Mouse (Mus musculus) stomach, postnatal 0 days (tissue): ENCODE data around the gene Cutal. TPM values are rescaled to one million over a fixed set of nuclear protein-coding genes. Genes with fewer than 3 reads are reported as not detected.

Experiments used
- ATAC-seq: fragments of 200-750 bp; cut with Nextera tagmentation; 2 replicates; pipeline ENCODE4 v1.8.0; 2017; ENCODE audit not compliant: low FRiP score, low TSS enrichment
- DNase-seq: peaks from one replicate; pipeline ENCODE4 v3.0.0-alpha.2; 2016; ENCODE audit warnings: low spot score
- H3K27ac ChIP-seq: fragments of 300-500 bp; sonication (generic); replicated peaks from 2 replicates; pipeline ENCODE4 v1.5.1; 2014; ENCODE audit warnings: mild to moderate bottlenecking, control low read depth
- H3K27me3 ChIP-seq: fragments of 300-500 bp; sonication (generic); 2 replicates; pipeline ENCODE4 v1.6.1; 2014; ENCODE audit warnings: low read length; ENCODE audit not compliant: control insufficient read depth, insufficient read depth
- H3K36me3 ChIP-seq: fragments of 300-500 bp; sonication (generic); 2 replicates; pipeline ENCODE4 v1.6.1; 2014; ENCODE audit warnings: low read length, mixed read lengths; ENCODE audit not compliant: control insufficient read depth, insufficient read depth
- H3K4me1 ChIP-seq: fragments of 300-500 bp; sonication (generic); replicated peaks from 2 replicates; pipeline ENCODE4 v1.6.1; 2014; ENCODE audit warnings: antibody characterized with exemption; ENCODE audit not compliant: control insufficient read depth, insufficient read depth
- H3K4me2 ChIP-seq: fragments of 300-500 bp; sonication (generic); replicated peaks from 2 replicates; pipeline ENCODE4 v1.6.1; 2014; ENCODE audit warnings: low read depth, mild to moderate bottlenecking, control low read depth, moderate library complexity
- H3K4me3 ChIP-seq: fragments of 300-500 bp; sonication (generic); 2 replicates; pipeline ENCODE4 v1.5.1; 2014; ENCODE audit warnings: low read depth, low read length, control low read depth
- H3K9ac ChIP-seq: fragments of 300-500 bp; sonication (generic); 2 replicates; pipeline ENCODE4 v1.6.1; 2014; ENCODE audit warnings: mild to moderate bottlenecking, low read length, control low read depth, mixed read lengths
- H3K9me3 ChIP-seq: fragments of 300-500 bp; sonication (generic); 2 replicates; pipeline ENCODE4 v1.6.1; 2016; ENCODE audit warnings: low read length; ENCODE audit not compliant: control insufficient read depth
- CTCF ChIP-seq: IDR thresholded peaks from 2 replicates; pipeline ENCODE4 v1.5.1; 2016; ENCODE audit warnings: antibody characterized with exemption, low read depth, mild to moderate bottlenecking, moderate library complexity
- EP300 ChIP-seq: optimal IDR thresholded peaks from 2 replicates; pipeline ENCODE3; 2016; ENCODE audit warnings: antibody characterized with exemption
- WGBS: fragments of 180-500 bp; shearing (Covaris S2); extraction: QIAGEN DNeasy Blood & Tissue Kit; methylation state at CpG from one replicate; pipeline ENCODE4 v1.1.7; 2014; 5-methylcytosine and 5-hydroxymethylcytosine counted together
- polyA plus RNA-seq: library from polyadenylated mRNA; unstranded; fragments of >200 nt; fragmentation: Nextera tagmentation; extraction: Ambion mirVana; gene quantifications from 2 replicates; pipeline ENCODE4 v1.2.1, GENCODE M21; 2015

Cutal gene
- polyA plus RNA-seq, 1 experiment from 2014 or later = 0.55 TPM

DNA sequence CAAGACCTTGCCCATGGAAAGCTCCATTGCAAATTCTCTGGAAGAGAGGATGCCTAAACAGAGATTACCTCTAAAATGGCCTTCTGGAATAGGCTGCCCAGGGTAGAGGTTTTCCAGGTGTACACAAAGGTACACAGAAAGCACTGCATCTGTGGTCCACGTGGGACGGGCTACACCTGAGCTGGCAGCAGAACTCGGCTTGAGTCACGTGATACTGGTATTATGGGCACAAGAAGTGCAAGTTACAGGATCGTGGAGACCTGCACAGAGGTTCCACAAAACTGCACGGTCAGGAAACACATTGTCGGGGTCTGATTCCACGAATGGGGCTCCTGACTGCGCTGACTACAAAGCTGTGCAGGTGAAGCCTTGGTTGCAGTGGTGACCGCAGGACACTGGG, 5.9 kb downstream of the Cutal start:
- Histone ChIP-seq H3K4me1 (no peaks in the 10 kb centered on the region), H3K9me3 (no peaks in the 10 kb centered on the region), H3K9ac (no peak overlapping the region), H3K27me3 (no peaks in the 10 kb centered on the region), H3K4me3 (no peak overlapping the region), H3K27ac (no peak overlapping the region), H3K4me2 (no peak overlapping the region), H3K36me3 (no peaks in the 10 kb centered on the region)
- no peak for TF ChIP-seq EP300
- TF ChIP-seq CTCF = no peak
- 91% methylated on average over 10 of the region's 10 CpGs for WGBS
- ATAC-seq (no peak), DNase-seq (no peak)

DNA sequence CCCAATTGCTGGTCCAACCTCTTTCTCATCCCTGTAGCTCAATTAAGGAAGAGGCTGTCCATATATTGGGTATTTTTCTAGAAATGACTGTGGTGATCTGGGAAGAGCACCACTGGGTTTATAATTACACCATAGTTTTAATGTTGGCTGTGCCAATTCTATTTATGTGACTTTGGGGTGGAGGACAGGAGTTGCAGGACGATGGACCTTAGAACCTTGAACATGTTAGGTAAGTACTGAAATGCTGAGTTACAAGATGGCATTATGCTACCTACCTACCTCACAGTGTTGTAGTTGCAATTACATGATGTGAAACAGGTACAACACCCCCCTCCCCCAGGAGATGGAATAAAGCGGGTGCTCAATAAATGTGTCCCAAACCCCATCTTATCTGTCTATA, 8.6 kb downstream of the Cutal start:
- WGBS = 80% methylated on average over 2 of the region's 2 CpGs
- H3K9ac ChIP-seq = no peak overlapping the region
- no peaks in the 10 kb centered on the region for H3K27me3 ChIP-seq
- no peaks in the 10 kb centered on the region for H3K36me3 ChIP-seq
- H3K27ac ChIP-seq = no peak overlapping the region
- no peak for ATAC-seq
- H3K9me3 ChIP-seq = no peaks in the 10 kb centered on the region
- H3K4me2 ChIP-seq = no peak overlapping the region
- TF ChIP-seq EP300 = no peak
- no peak for TF ChIP-seq CTCF
- no peaks in the 10 kb centered on the region for H3K4me1 ChIP-seq
- DNase-seq = no peak
- no peak overlapping the region for H3K4me3 ChIP-seq

DNA sequence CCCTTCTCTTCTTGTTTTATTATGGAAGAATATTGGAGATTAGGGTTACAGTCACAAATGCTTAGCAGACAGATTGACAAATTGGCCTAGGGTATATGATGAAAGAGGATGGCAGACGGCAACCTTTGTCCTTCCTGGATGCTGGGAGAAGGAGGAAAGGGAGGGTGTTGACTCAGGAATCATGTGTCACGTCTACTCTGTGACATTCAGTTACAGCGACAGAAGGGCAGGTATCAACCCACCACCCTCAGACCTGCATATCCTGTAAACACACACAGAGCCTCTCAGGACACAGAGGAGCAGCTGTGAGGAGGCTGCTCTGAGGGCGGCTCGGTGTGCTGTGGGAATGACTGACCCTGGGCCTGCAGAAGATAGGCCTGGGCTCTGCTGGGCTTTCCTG, 9.0 kb downstream of the Cutal start:
- H3K9me3 ChIP-seq = no peaks in the 10 kb centered on the region
- no peak overlapping the region for H3K4me2 ChIP-seq
- WGBS = 35% methylated on average over 5 of the region's 5 CpGs
- H3K27ac ChIP-seq = no peak overlapping the region
- H3K4me1 ChIP-seq = no peaks in the 10 kb centered on the region
- peak; percentile 56; the same call in 1 of the 2 replicates for ATAC-seq
- no peaks in the 10 kb centered on the region for H3K36me3 ChIP-seq
- no peak for DNase-seq
- no peak overlapping the region for H3K9ac ChIP-seq
- TF ChIP-seq CTCF (no peak), EP300 (no peak)
- H3K27me3 ChIP-seq = no peaks in the 10 kb centered on the region
- no peak overlapping the region for H3K4me3 ChIP-seq

- H3K4me1 ChIP-seq = no peaks in the 10 kb centered on the region
- H3K27me3 ChIP-seq = no peaks in the 10 kb centered on the region
- no peak overlapping the region for H3K27ac ChIP-seq
- no peaks in the 10 kb centered on the region for H3K36me3 ChIP-seq
- TF ChIP-seq CTCF (no peak), EP300 (no peak)
- DNase-seq (no peak), ATAC-seq (no peak)
- H3K4me3 ChIP-seq = no peak overlapping the region
- 64% methylated on average over 2 of the region's 2 CpGs for WGBS
- H3K9ac ChIP-seq = no peak overlapping the region
- H3K9me3 ChIP-seq = no peaks in the 10 kb centered on the region
- no peak overlapping the region for H3K4me2 ChIP-seq
Observed at GRCm38 (mm10) chr2:34884186-34884585, 10.0 kb downstream of the Cutal start.

GRCm38 (mm10) chr2:34893950-34894349, 19.8 kb downstream of the Cutal start:
- Histone ChIP-seq H3K4me1 (no peaks in the 10 kb centered on the region), H3K27me3 (no peaks in the 10 kb centered on the region), H3K9ac (no peak overlapping the region), H3K27ac (no peak overlapping the region), H3K4me3 (no peak overlapping the region), H3K4me2 (no peak overlapping the region), H3K36me3 (0 out of 2 replicates have a peak, but pooled peaks cover under 1% of the 10 kb centered on the region), H3K9me3 (no peaks in the 10 kb centered on the region)
- WGBS = 65% methylated on average over 5 of the region's 5 CpGs
- ATAC-seq (no peak), DNase-seq (no peak)
- no peak for TF ChIP-seq EP300
- no peak for TF ChIP-seq CTCF

GRCm38 (mm10) chr2:34895503-34896113, 21.4 kb downstream of the Cutal start:
- H3K27ac ChIP-seq = no peak overlapping the region
- ATAC-seq = no peak
- no peak overlapping the region for H3K4me2 ChIP-seq
- peaks cover 6% of the 10 kb centered on the region; the same call in 1 of the 2 replicates for H3K36me3 ChIP-seq
- H3K9ac ChIP-seq = no peak overlapping the region
- H3K27me3 ChIP-seq = no peaks in the 10 kb centered on the region
- TF ChIP-seq EP300 (no peak), CTCF (no peak)
- 79% methylated on average over 19 of the region's 19 CpGs for WGBS
- no peak for DNase-seq
- no peak overlapping the region for H3K4me3 ChIP-seq
- H3K9me3 ChIP-seq = no peaks in the 10 kb centered on the region
- no peaks in the 10 kb centered on the region for H3K4me1 ChIP-seq
